Mouse (Mus musculus): ENCODE results near the gene Zfp518a. TPM values are rescaled to one million over a fixed set of nuclear protein-coding genes. Genes with fewer than 3 reads are reported as not detected.

Gene Zfp518a
- polyA plus RNA-seq (2012; ENCODE audit: insufficient read depth, insufficient read length, low replicate concordance, missing spikeins) = not detected in 2 replicates

- no peaks in the 10 kb centered on the region for H3K4me1 ChIP-seq (ENCODE audit: control insufficient read depth, insufficient read depth, low read length)
- peak within 1 kb of the TSS; percentile 67 for H3K27ac ChIP-seq (ENCODE audit: insufficient read depth, low read depth, low read length)
- WGBS = under 1% methylated on average over 89 of the region's 89 CpGs
- H3K4me3 ChIP-seq (ENCODE audit: insufficient read depth, low read depth, low read length) = peak within 1 kb of the TSS; percentile 63
- TF ChIP-seq POLR2A (IDR thresholded peaks at IDR 0.05; ENCODE audit: insufficient read depth, low read depth, low read length) (peak; percentile 44; the same call in 1 of the 2 replicates), CTCF (IDR thresholded peaks at IDR 0.05; ENCODE audit: insufficient read depth, low read depth, low read length) (no peak)
Measured at GRCm38 (mm10) chr19:40894519-40895392, at the start of gene Zfp518a. Zfp518a (plus strand) TSS chr19:40894705.

- H3K4me1 ChIP-seq (ENCODE audit: control insufficient read depth, insufficient read depth, low read length) = no peaks in the 10 kb centered on the region
- H3K4me3 ChIP-seq (ENCODE audit: insufficient read depth, low read depth, low read length) = no peak overlapping the region
- no peak overlapping the region for H3K27ac ChIP-seq (ENCODE audit: insufficient read depth, low read depth, low read length)
- TF ChIP-seq POLR2A (IDR thresholded peaks at IDR 0.05; ENCODE audit: insufficient read depth, low read depth, low read length) (no peak), CTCF (IDR thresholded peaks at IDR 0.05; ENCODE audit: insufficient read depth, low read depth, low read length) (no peak)
- WGBS = 89% methylated on average over 13 of the region's 13 CpGs
Measured at GRCm38 (mm10) chr19:40844731-40845130, 49.8 kb upstream of the Zfp518a start.

GRCm38 (mm10) chr19:40849391-40849790 lies 45.1 kb upstream of the Zfp518a start:
- H3K4me1 ChIP-seq (ENCODE audit: control insufficient read depth, insufficient read depth, low read length) = no peaks in the 10 kb centered on the region
- TF ChIP-seq CTCF (IDR thresholded peaks at IDR 0.05; ENCODE audit: insufficient read depth, low read depth, low read length) = no peak
- no peak for TF ChIP-seq POLR2A (IDR thresholded peaks at IDR 0.05; ENCODE audit: insufficient read depth, low read depth, low read length)
- no peak overlapping the region for H3K27ac ChIP-seq (ENCODE audit: insufficient read depth, low read depth, low read length)
- H3K4me3 ChIP-seq (ENCODE audit: insufficient read depth, low read depth, low read length) = no peak overlapping the region
- 86% methylated on average over 12 of the region's 12 CpGs for WGBS

GRCm38 (mm10) chr19:40859555-40859954 lies 35.0 kb upstream of the Zfp518a start:
- Histone ChIP-seq H3K27ac (ENCODE audit: insufficient read depth, low read depth, low read length) (no peak overlapping the region), H3K4me3 (ENCODE audit: insufficient read depth, low read depth, low read length) (no peak overlapping the region), H3K4me1 (ENCODE audit: control insufficient read depth, insufficient read depth, low read length) (no peaks in the 10 kb centered on the region)
- TF ChIP-seq CTCF (IDR thresholded peaks at IDR 0.05; ENCODE audit: insufficient read depth, low read depth, low read length) (no peak), POLR2A (IDR thresholded peaks at IDR 0.05; ENCODE audit: insufficient read depth, low read depth, low read length) (no peak)
- WGBS = 23% methylated on average over 4 of the region's 4 CpGs

- H3K4me1 ChIP-seq (ENCODE audit: control insufficient read depth, insufficient read depth, low read length) = no peaks in the 10 kb centered on the region; the same call in 1 of the 2 replicates
- 29% methylated on average over 5 of the region's 5 CpGs for WGBS
Measured at GRCm38 (mm10) chr19:40868284-40868683, 26.2 kb upstream of the Zfp518a start.

GRCm38 (mm10) chr19:40869425-40870105 lies 24.9 kb upstream of the Zfp518a start:
- Histone ChIP-seq H3K4me3 (ENCODE audit: insufficient read depth, low read depth, low read length) (no peak overlapping the region), H3K4me1 (ENCODE audit: control insufficient read depth, insufficient read depth, low read length) (no peaks in the 10 kb centered on the region; the same call in 1 of the 2 replicates), H3K27ac (ENCODE audit: insufficient read depth, low read depth, low read length) (no peak overlapping the region)
- TF ChIP-seq CTCF (IDR thresholded peaks at IDR 0.05; ENCODE audit: insufficient read depth, low read depth, low read length) (no peak), POLR2A (IDR thresholded peaks at IDR 0.05; ENCODE audit: insufficient read depth, low read depth, low read length) (no peak)
- 93% methylated on average over 3 of the region's 3 CpGs for WGBS

More at GRCm38 (mm10) chr19:40868284-40868683, 26.2 kb upstream of the Zfp518a start:
- H3K27ac ChIP-seq (ENCODE audit: insufficient read depth, low read depth, low read length) = no peak overlapping the region
- TF ChIP-seq POLR2A (IDR thresholded peaks at IDR 0.05; ENCODE audit: insufficient read depth, low read depth, low read length) = no peak
- no peak for TF ChIP-seq CTCF (IDR thresholded peaks at IDR 0.05; ENCODE audit: insufficient read depth, low read depth, low read length)
- H3K4me3 ChIP-seq (ENCODE audit: insufficient read depth, low read depth, low read length) = no peak overlapping the region

- WGBS = under 1% methylated on average over 51 of the region's 51 CpGs
- H3K4me3 ChIP-seq (ENCODE audit: insufficient read depth, low read depth, low read length) = peak overlapping the region; percentile 73
- TF ChIP-seq POLR2A (IDR thresholded peaks at IDR 0.05; ENCODE audit: insufficient read depth, low read depth, low read length) (peak; percentile 40), CTCF (IDR thresholded peaks at IDR 0.05; ENCODE audit: insufficient read depth, low read depth, low read length) (peak; percentile 73; the same call in 1 of the 2 replicates)
- H3K4me1 ChIP-seq (ENCODE audit: control insufficient read depth, insufficient read depth, low read length) = no peaks in the 10 kb centered on the region; the same call in 1 of the 2 replicates
- H3K27ac ChIP-seq (ENCODE audit: insufficient read depth, low read depth, low read length) = peak overlapping the region; percentile 52; the same call in 1 of the 2 replicates
Measured at GRCm38 (mm10) chr19:40872955-40873665, 21.4 kb upstream of the Zfp518a start.

GRCm38 (mm10) chr19:40881700-40882099 lies 12.8 kb upstream of the Zfp518a start:
- 90% methylated on average over 4 of the region's 4 CpGs for WGBS
- TF ChIP-seq POLR2A (IDR thresholded peaks at IDR 0.05; ENCODE audit: insufficient read depth, low read depth, low read length) = no peak
- no peak for TF ChIP-seq CTCF (IDR thresholded peaks at IDR 0.05; ENCODE audit: insufficient read depth, low read depth, low read length)
- Histone ChIP-seq H3K4me1 (ENCODE audit: control insufficient read depth, insufficient read depth, low read length) (no peaks in the 10 kb centered on the region), H3K4me3 (ENCODE audit: insufficient read depth, low read depth, low read length) (no peak overlapping the region), H3K27ac (ENCODE audit: insufficient read depth, low read depth, low read length) (no peak overlapping the region)

Measured in olfactory bulb, adult 2 months (tissue).